Mouse (Mus musculus) adrenal gland, postnatal 4 days (tissue): ENCODE data around the gene Slc9b1. TPM values are rescaled to one million over a fixed set of nuclear protein-coding genes. Genes with fewer than 3 reads are reported as not detected.

ENCODE experiments used
- DNase-seq, 2 experiments: peaks; one replicate each; pipeline ENCODE4 v3.0.0; 2021 to 2022; ENCODE audit warnings: low spot score in 2 of 2, mixed read lengths in 2 of 2
- total RNA-seq, 2 experiments: library from RNA; stranded (reverse); gene quantifications; 2 replicates each; pipeline ENCODE4 v1.2.3; 2021

Slc9b1 gene
- total RNA-seq, 2 experiments from 2014 or later, result 0.73 to 1.7 TPM

DNA sequence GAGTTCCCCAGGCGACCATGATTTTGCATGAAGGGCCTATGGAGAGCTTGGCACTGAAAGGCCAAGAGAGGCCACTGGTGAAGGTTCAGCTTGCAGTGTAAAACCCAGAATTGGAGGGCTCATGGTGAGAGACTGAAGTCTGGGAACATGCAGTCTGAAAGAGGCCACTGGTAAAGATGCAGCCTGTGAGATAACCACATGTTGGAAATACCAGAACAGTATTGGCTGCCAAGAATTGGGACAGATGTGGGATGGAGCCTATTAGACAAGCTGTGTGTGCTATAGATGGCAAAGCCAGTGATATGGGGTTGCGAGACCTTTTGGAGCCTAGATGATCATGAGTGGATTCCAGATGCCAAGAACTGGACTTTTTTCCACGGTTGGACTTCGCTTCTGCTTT lies 32.0 kb downstream of the Slc9b1 start:
- no peak for DNase-seq

GRCm38 (mm10) chr3:135393186-135393585 lies 45.4 kb downstream of the Slc9b1 start:
- DNase-seq, result no peak

DNA sequence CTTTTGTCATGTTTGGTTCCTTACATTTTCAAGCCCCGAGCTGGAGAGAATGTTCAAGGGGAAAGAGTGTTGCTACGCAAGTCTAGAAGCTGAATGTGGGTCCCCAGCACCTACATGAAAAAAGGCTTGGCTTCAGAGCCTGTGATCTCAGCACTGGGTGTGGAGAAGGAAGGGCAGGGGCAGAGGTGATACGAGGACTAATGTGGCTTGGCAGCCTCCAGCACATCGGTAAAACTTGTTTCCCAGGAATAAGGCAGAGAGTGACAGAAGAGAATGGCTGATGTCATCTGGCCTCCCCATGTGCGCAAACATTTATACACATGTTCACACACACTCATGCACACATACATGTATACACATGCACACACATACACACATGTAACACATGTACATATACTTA lies 47.3 kb downstream of the Slc9b1 start:
- DNase-seq, result no peak

GRCm38 (mm10) chr3:135396081-135396480 lies 48.3 kb downstream of the Slc9b1 start:
- no peak for DNase-seq

- DNase-seq, result no peak
Measured at GRCm38 (mm10) chr3:135397112-135397511, 49.3 kb downstream of the Slc9b1 start.

DNA sequence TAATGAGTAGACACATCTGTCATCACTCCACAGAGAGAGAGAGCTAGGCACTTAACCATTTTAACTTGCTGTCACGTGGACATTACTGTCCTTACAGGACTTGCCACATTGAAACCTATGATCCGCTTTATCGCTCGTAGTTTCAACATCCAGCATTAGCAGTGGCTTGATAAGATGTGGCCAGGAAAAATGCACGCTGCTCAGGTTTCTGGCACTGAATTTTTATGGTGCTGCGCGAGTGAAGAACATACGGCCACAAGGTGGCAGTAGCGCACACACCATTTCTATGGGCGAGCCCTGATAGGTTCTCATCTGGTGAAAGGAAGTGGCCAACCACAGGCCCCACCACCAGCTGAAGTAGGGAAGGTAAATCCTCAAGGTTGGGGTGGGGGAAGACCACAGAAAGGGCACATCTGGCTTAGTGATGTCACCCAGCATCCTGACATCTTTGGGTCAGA lies 54.4 kb downstream of the Slc9b1 start:
- DNase-seq, result peak; percentile 69 to 72

DNA sequence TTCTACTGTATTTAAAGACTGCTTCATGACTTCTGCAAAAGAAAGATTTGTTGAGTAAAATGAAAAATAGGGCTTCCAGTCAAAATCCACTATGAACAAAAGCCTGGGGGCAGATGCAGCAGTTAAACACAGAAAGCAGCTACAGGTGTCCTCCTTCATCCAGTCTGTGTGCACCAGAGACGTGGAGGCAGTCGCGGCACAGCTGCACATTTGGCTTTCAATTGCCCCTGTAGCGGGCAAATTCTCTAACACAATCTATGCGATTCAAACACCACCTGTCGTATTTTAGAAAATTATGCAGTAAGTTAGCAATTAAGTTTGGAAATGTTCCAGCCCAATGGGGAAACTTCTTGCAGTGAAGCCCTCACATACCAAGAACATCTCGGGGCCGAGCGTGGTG lies 55.4 kb downstream of the Slc9b1 start:
- DNase-seq, result no peak

- no peak for DNase-seq
Measured at GRCm38 (mm10) chr3:135403856-135404255, 56.0 kb downstream of the Slc9b1 start.

- no peak for DNase-seq
Measured at GRCm38 (mm10) chr3:135404599-135404998, 56.8 kb downstream of the Slc9b1 start.

DNA sequence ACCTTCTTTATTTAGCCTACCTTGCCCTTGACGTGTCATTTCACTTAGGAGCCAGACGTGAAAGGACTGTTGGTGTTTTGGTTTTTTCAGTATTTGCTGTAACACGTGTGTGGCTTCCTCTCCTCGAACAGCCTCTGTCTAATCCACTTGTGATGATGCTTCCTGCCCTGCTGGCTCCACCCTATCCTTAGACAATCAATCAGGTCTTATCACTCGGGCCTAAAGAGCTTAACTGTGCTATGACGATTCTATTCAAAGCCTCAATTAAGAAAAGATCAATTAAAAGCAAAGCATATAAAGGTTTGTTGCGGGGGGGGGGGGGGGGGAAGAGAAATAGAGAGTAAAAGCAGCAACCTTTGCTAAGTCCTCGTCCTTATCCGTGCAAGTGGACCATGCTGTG lies 59.5 kb downstream of the Slc9b1 start:
- no peak for DNase-seq

GRCm38 (mm10) chr3:135409219-135409618 lies 61.4 kb downstream of the Slc9b1 start:
- DNase-seq, result no peak

DNA sequence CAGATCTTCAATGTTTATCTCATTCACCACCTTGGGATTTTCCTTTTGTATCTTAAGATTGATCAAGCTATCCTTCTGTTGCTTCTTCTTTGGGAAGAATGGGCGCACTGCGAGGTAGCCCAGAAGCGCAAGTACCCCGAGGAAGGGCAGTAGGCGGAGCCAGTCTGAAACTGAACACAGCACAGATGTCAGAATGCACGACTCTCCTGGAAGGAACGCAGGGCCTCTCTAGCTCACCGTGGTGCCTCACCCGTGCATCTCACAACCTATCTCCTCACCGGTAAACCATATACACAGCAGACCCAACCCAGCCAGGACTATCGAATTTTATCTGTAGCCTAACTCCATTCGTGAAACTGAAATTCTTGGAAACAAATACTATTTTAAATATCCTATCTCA lies 63.2 kb downstream of the Slc9b1 start:
- no peak for DNase-seq

DNA sequence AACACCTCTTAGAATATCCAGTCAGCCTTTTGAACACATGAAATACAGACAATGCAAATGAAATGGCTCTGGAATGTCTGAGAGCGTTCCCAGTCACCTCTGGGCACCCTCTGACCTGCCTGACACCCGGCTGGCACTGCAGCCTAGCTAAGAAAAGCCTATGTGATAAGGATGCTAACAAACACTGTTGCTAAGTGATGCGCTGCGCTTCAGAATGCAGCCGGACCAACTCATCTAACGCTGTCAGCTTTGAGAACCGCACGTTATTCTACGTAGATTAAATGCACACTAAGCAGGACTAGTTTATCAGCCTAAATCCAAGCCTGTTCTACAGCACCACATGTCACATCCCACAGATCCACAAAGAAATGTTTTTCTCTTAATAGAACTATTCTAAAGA lies 64.0 kb downstream of the Slc9b1 start:
- DNase-seq, result no peak

DNA sequence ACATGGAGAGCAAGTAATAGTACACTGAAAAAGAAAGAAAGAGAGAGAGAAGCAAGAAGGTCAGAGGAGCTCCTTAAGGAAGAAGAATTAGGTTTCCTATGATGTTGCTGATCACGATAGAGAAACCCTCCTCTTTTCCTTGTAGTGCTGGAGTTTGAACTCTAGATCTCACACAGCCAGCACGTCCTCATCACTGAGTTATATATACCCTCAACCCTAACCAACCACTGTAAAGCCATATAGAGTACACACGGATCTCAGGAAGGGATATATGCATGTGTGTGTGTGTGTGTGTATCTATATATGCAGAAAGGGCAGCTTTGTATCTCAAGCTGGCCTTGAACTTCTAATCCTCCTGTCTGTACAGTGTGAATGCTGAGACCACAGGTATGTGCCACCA lies 69.4 kb downstream of the Slc9b1 start:
- DNase-seq, result no peak

GRCm38 (mm10) chr3:135417799-135418198 lies 70.0 kb downstream of the Slc9b1 start:
- no peak for DNase-seq

DNA sequence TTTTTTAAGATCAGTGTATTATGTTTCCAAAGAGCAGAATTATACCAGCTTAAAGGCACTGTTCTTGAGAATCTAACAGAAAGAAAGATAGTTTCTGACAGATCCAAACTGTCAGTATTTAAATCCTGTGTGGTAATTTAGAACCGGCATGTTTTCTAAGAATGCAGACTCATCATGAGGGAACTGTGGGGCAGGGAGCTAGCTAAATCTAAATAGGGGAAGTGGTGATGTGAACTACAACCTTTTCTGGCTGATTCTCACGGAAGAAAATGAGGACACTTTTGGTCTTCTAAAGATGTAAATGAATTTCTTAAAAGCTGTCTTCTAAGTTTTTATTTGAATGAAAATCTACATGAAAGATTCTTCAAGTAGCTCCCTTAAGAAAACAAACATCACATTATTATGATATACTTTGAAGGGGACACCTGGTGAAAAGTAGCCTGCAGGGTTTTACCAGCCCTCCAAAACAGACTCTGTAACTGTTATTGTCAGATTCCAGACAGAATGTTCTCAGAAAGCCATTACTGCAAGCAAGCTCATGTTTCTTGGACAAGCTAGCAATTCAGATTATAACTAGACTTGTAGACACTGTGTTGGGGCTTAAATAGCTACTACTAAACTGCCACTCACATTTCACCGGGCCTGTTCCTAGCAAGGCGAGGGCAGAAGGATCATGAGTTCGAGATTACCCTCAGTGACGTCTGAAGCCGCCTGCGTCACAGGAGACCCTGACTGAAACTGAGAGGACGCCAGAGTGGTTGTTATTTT lies 72.9 kb downstream of the Slc9b1 start:
- DNase-seq, result no peak

DNA sequence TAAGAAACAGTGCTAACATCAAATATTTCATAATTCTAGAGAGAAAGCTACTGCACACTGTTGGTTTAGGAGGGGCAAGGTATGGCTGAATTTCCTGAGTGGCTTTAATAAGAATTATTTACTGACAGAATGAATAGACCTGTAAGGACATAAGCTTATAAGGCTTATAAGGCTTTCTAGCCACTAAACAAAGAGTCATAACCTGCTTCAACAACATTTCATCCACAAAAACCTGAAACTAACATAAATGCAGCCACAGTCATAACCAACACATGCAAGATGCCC lies 73.4 kb downstream of the Slc9b1 start:
- no peak for DNase-seq

DNA sequence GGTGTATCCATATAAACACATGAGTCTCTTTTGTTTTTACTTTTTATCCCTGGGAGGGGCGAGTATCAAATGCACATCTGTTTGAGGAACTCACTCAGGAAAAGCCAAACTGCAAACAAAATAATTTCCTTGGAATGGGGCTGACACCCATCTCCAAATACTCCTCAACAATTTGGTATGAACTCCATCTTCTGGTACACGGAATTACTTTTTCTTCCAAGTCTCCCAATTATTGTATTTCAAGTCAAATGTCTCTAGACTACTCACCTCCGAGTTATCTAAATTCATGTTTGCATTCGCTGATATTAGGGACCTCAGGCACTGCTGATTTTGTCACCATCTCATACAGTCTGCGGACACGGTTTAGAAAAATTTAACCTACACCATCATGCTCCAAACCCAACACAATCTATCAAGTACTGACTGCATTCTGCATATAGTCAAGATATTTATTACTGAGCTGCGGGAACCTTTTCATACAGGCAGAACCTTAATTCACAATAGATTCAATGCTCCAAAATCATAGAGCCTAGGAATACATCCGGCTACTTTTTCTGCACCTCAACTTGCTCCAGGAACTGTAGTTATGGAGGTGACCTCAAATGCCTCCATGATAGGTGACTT lies 74.5 kb downstream of the Slc9b1 start:
- no peak for DNase-seq

- DNase-seq, result peak; percentile 71 to 75
Measured at GRCm38 (mm10) chr3:135422856-135423607, 75.2 kb downstream of the Slc9b1 start.

DNA sequence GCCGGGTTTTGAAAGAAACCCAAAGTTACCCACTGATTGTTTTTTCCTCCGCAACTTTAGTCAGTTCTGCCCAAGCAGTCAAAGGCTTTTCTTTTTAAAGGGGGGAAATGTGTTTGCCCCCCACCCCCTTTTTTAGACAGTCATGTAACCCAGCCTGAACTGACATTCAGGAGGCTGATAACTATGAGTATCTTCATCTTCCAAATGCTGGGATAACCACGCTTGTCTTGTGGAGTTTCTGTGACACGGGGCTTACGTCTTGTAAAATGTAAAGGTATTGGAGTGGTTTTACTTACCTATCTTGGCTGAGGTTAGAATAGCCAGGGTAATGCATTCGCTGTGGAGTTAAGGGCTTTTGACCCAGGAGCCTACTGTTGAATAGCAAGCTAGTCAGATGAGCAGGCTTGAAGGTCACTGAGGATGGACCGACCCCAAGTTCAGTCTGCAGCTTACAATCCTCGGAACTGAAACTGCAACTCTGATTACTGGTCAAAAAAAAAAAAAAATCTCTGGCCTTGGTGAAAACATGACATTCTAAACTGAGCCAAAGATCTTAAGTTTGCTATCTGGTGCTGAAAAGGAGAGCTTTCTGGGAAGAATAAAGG lies 75.9 kb downstream of the Slc9b1 start, which contains the start of gene Cisd2:
Gene Cisd2, minus strand, starts transcription at position 318 of the 605 bp plus-strand sequence.
- DNase-seq, result no peak

DNA sequence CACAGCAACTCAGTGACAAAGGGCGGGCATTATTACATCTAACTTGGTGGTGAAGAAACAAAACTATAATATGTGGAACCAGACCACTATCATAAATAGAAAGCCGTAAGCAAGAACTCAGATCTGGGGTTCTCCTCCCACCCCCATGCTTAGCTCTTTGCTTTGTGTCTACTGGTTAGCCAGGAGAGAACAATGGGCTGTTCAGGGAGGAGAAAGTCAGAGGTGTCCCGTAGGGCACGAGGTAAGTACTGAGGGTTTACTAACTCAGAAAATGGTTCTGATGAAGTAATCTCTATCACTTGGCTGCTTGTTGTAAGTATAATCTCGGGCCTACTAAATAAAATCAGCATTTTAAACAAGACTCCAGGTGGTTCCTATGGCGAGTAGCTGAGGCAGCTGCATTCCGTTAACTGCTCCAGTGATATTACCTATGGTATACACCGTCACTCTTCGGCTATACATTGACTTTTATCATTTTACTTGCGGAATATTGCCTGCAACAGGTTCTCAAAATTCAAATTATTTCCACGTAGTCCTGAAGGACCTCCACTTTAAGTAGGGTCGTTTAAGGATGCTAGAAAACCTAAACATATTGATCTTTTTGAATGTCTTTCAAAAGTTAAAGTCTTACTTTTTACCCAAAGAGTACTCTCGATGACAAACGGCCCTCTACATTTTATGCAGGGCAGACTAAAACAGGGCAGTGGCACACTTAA lies 89.2 kb downstream of the Slc9b1 start:
- DNase-seq, result no peak
